Mouse (Mus musculus): ENCODE measurements around the gene Tmem143. TPM values are rescaled to one million over a fixed set of nuclear protein-coding genes. Genes with fewer than 3 reads are reported as not detected.

Tmem143 gene
- polyA plus RNA-seq, 1 experiment from 2014 or later: 3.8 TPM

DNA sequence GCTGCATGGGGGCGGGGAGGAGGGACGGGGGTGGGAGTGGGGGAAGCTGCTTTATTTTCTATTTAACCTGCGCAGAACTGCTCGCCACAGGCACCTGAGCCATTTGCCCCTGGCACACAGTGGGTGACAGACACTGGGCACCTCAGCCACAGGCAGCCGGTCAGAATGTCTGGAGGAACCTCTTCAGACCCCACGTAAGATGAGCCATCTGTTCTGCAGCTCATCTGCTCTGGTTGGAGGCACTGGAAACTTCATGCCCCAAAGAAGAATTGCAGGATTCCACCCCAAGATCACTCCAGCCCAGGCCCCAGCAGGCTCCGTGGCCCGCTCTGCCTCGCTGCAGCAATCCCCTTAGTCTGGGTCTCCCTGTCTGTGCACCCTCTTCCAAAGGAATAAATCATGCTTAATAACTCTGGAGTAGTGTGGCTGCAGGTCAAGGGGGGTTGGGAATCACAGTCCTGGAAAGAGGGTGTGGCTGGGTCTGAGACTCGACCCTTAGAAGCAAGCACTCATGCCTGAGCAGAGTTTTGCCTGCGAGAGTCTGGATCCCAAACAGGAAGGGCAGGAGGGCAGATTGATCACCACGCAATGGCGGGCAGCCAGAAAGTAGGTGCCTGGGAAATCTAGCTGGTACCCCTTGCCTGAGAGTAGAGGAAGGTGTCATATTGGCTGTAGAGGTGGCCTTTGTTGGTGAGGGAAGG lies 20.4 kb downstream of the Tmem143 start:
- 48% methylated on average over 13 of the region's 13 CpGs for WGBS (ENCODE audit: insufficient replicate concordance)
- no peak for ATAC-seq
- Histone ChIP-seq H3K9me3 (replicated peaks) (no peaks in the 10 kb centered on the region), H3K9ac (no peak overlapping the region; the same call in 1 of the 2 replicates), H3K4me2 (peak overlapping the region; percentile 53), H3K4me3 (no peak overlapping the region), H3K27ac (peak overlapping the region; percentile 66), H3K36me3 (peaks cover 43% of the 10 kb centered on the region), H3K27me3 (replicated peaks) (no peaks in the 10 kb centered on the region), H3K4me1 (peaks cover 59% of the 10 kb centered on the region)

DNA sequence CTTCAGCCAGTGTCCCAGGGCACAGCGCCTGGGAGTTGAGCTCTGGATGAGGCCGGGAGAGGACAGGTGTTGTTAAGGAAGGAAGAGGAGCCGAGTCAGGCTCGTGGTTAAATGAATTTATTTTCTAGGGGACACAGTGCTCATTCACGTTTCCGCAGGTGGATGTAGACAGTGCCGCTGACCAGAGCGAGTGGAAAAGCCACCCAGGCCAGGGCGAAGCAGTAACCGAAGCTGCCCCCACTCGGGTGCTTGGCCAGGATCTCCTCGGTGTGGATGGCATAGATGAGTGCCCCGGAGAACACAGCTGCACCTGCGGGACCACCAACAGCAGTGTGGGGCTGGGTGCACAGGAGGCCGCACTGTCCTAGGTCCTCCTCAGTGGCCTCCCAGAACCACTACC lies 21.2 kb downstream of the Tmem143 start:
- H3K4me2 ChIP-seq: no peak overlapping the region
- H3K36me3 ChIP-seq: peaks cover 40% of the 10 kb centered on the region
- peak overlapping the region; percentile 66; the same call in 1 of the 2 replicates for H3K27ac ChIP-seq
- H3K9me3 ChIP-seq (replicated peaks): no peaks in the 10 kb centered on the region
- no peak for ATAC-seq
- no peak overlapping the region for H3K9ac ChIP-seq
- 84% methylated on average over 15 of the region's 15 CpGs for WGBS (ENCODE audit: insufficient replicate concordance)
- H3K27me3 ChIP-seq (replicated peaks): no peaks in the 10 kb centered on the region
- peaks cover 67% of the 10 kb centered on the region for H3K4me1 ChIP-seq
- H3K4me3 ChIP-seq: no peak overlapping the region

DNA sequence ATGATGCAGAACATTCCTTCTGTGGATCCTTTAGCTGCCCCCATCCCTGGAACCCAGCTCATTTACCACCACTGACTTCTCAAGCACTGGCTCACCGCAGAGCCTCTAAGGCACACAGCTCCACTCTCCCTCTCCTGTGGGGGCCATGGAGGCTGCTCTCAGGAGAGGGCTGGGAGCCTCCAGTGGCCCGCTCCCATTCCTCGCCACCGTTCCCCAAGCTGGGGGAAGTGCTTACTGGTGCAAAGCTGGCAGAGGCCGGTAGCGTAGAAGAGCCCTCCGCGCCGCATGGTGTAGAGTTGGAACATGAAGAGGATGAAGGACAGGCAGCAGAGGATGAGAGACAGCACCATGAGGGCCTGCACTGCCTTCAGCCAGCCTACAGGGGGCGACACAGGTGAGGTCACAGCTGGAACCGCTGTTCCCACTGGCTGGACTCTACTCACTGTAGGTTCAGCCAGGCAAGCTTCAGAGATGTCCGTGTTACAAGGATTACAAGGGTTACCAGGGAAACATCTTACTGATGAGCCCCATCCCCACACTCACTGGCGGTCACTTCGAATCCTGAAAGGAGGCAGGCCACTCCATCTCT lies 22.4 kb downstream of the Tmem143 start:
- no peak overlapping the region for H3K9ac ChIP-seq
- H3K4me3 ChIP-seq: no peak overlapping the region
- ATAC-seq: no peak
- peaks cover 79% of the 10 kb centered on the region for H3K4me1 ChIP-seq
- H3K4me2 ChIP-seq: peak overlapping the region; percentile 81; the same call in 1 of the 2 replicates
- WGBS (ENCODE audit: insufficient replicate concordance): 73% methylated on average over 14 of the region's 14 CpGs
- 0 out of 2 replicates have a peak overlapping the region, but pooled peaks have one; percentile 90 for H3K27ac ChIP-seq
- peaks cover 27% of the 10 kb centered on the region for H3K36me3 ChIP-seq
- no peaks in the 10 kb centered on the region for H3K9me3 ChIP-seq (replicated peaks)
- H3K27me3 ChIP-seq (replicated peaks): no peaks in the 10 kb centered on the region

DNA sequence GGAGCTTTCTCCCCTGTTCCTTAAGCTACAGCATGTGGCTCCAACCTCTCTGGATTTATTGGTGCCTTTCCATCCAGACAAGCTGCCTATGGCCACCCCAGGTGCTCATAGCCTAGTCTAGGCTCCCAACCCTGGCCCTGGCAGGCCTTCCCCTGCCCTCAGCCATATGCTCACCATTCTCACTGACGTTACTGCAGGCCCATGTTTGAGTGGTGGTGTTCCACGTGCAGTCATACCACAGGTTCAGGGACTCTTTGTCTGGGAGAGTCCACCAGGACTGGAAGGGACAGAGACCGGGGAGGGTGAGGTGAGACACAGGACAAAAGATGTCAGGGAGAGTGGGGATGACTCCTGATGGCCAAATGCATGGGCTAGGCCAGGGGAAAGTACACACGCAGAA lies 23.0 kb downstream of the Tmem143 start:
- WGBS (ENCODE audit: insufficient replicate concordance): 56% methylated on average over 4 of the region's 4 CpGs
- Histone ChIP-seq H3K27ac (peak overlapping the region; percentile 90), H3K9ac (peak overlapping the region; percentile 65; the same call in 1 of the 2 replicates), H3K4me3 (0 out of 2 replicates have a peak overlapping the region, but pooled peaks have one; percentile 53), H3K9me3 (replicated peaks) (no peaks in the 10 kb centered on the region), H3K4me1 (peaks cover 85% of the 10 kb centered on the region), H3K36me3 (peaks cover 25% of the 10 kb centered on the region), H3K4me2 (peak overlapping the region; percentile 81), H3K27me3 (replicated peaks) (no peaks in the 10 kb centered on the region)
- no peak for ATAC-seq

DNA sequence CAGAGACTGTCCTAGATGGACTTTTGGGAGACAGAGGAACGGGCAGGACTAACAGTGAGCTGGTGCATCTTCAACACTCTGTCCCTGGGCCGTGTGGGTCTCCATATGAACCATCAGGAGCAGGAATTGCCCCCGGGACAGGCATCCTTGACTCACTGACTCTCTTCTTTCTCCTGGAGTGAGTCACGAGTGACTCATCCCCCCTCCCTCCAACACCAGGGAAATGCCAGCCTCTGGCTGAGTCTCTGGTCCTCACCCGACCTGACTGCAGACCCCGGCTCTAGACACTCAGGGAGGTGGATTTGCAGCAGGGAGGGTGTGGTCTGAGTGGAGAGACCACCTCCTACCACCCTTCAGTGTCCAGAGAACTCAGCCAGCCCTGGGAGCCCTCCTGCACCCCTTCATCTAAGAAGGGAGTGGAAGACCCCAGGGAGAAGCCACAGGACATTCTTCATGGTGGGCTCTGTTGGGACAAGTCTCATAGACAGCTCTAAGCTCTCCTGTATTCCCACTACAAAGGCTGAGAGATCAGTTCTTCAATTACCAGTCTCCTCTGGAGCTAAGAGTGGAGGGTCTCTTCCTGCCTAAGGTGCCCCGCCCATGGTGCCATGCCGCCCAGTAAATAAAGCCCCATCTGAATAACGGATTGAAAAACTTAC lies 24.0 kb downstream of the Tmem143 start:
- Histone ChIP-seq H3K4me2 (peak overlapping the region; percentile 81), H3K27ac (peak overlapping the region; percentile 90), H3K4me1 (peaks cover 86% of the 10 kb centered on the region), H3K27me3 (replicated peaks) (no peaks in the 10 kb centered on the region), H3K36me3 (peaks cover 17% of the 10 kb centered on the region), H3K4me3 (peak overlapping the region; percentile 53), H3K9ac (peak overlapping the region; percentile 65), H3K9me3 (replicated peaks) (no peaks in the 10 kb centered on the region)
- ATAC-seq: no peak
- WGBS (ENCODE audit: insufficient replicate concordance): 21% methylated on average over 9 of the region's 9 CpGs

DNA sequence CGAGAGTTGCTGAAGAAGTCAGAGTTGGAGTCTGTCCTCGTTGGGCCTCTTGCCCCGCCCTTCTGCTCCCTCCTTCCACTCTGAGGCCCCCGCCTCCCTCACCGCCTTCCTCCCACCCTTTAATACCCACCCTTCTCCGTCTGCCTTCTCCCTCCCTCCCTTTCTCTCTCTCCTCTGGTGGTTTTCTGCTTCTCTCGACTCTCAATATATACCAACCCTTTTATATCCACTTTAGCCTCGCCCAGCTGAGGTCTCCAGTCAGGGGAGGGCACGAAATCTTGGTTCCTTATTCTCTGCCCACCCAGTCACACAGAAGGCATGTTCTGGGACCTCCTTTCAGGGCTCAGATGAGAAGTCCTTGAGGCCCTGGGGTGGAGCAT lies 24.5 kb downstream of the Tmem143 start, which contains the start of gene Emp3:
Emp3 (minus strand) TSS at position 163 of the 380 bp plus-strand sequence.
- peak; percentile 51 for ATAC-seq
- peak within 1 kb of the TSS; percentile 81 for H3K4me2 ChIP-seq
- peaks cover 81% of the 10 kb centered on the region for H3K4me1 ChIP-seq
- peak within 1 kb of the TSS; percentile 65 for H3K9ac ChIP-seq
- H3K9me3 ChIP-seq (replicated peaks): no peaks in the 10 kb centered on the region
- H3K36me3 ChIP-seq: peaks cover 13% of the 10 kb centered on the region
- 11% methylated on average over 9 of the region's 9 CpGs for WGBS (ENCODE audit: insufficient replicate concordance)
- H3K27ac ChIP-seq: peak within 1 kb of the TSS; percentile 90
- no peaks in the 10 kb centered on the region for H3K27me3 ChIP-seq (replicated peaks)
- H3K4me3 ChIP-seq: peak within 1 kb of the TSS; percentile 53

DNA sequence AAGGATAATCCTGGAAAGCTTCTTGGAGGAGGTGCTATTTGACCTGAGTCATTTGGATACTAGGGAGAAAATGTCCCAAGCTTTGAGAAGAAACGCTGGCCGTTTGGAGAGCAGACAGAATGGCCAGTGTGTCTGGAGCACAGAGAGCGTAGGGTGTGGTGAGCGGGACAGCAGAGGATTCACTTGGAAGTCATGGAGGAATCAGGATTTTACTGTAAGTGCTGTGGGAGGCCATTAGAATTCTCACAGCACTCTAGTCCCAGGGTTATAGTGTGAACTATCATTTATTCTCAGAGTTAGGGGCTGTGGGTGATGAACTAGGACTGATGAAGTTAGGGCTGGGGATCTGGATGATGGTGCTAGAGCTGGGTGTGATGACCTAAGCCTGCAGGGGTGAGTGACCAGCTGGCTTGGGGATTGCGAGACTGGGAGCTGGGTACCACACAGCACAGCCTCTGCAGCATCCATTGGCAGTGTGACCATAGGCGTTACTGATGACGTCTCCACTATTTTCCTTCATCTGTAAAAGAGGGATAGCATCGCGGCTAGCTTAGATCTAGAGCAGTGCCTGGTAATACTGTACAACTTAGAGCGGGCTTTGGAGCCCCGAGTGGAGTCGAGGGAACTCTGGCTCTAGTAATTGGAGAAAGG lies 25.3 kb downstream of the Tmem143 start:
- WGBS (ENCODE audit: insufficient replicate concordance): 63% methylated on average over 12 of the region's 12 CpGs
- H3K4me1 ChIP-seq: peaks cover 73% of the 10 kb centered on the region
- peaks cover 13% of the 10 kb centered on the region for H3K36me3 ChIP-seq
- H3K27me3 ChIP-seq (replicated peaks): no peaks in the 10 kb centered on the region
- no peaks in the 10 kb centered on the region for H3K9me3 ChIP-seq (replicated peaks)
- H3K4me3 ChIP-seq: no peak overlapping the region
- H3K9ac ChIP-seq: peak overlapping the region; percentile 17; the same call in 1 of the 2 replicates
- H3K27ac ChIP-seq: peak overlapping the region; percentile 90
- H3K4me2 ChIP-seq: peak overlapping the region; percentile 81
- ATAC-seq: no peak

DNA sequence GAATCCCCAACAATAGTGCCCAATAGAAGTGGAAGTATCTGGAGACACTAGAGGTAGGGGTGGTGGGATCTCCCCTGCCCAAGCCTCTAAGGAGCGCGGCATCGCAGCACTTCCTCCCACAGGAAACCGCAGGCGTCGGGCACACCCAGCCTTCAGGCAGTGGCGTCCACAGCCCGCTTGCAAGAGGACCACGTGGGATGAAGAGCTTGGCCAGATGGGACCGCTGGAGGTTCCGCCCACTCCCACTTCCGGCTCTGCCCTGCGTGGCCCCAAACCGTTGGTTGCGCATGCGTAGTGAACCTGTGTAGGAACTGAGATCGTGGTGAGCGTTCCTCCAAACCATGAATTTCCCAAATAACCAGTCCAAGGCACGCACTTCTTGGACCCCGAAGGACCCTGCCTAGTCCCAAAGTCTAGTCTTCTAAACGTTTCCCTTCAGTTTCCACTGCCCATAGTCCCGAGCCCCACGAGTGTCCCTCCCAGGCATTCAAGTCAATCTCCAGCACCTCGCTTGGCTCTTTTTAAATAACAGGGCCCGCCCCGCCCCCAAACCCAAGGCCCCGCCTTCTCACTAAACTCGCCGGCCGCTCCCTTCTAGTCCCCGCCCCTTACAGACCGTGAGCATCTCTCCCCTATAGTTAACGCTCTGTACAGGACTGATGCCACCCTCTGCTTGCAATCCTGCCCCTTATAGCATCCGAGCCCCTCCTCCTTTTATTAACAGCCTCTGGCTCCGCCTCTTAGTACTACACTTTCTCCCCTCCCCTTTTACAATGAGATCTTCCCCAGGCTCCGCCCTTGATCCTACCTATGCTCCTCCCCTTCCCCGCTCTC lies 26.4 kb downstream of the Tmem143 start:
- under 1% methylated on average over 37 of the region's 37 CpGs for WGBS (ENCODE audit: insufficient replicate concordance)
- Histone ChIP-seq H3K27ac (peak overlapping the region; percentile 90), H3K4me2 (peak overlapping the region; percentile 81), H3K4me3 (peak overlapping the region; percentile 54), H3K36me3 (peaks cover 5% of the 10 kb centered on the region), H3K9ac (peak overlapping the region; percentile 53; the same call in 1 of the 2 replicates), H3K4me1 (peaks cover 62% of the 10 kb centered on the region), H3K9me3 (replicated peaks) (no peaks in the 10 kb centered on the region), H3K27me3 (replicated peaks) (0 out of 2 replicates have a peak, but pooled peaks cover 4% of the 10 kb centered on the region)
- ATAC-seq: peak; percentile 83

DNA sequence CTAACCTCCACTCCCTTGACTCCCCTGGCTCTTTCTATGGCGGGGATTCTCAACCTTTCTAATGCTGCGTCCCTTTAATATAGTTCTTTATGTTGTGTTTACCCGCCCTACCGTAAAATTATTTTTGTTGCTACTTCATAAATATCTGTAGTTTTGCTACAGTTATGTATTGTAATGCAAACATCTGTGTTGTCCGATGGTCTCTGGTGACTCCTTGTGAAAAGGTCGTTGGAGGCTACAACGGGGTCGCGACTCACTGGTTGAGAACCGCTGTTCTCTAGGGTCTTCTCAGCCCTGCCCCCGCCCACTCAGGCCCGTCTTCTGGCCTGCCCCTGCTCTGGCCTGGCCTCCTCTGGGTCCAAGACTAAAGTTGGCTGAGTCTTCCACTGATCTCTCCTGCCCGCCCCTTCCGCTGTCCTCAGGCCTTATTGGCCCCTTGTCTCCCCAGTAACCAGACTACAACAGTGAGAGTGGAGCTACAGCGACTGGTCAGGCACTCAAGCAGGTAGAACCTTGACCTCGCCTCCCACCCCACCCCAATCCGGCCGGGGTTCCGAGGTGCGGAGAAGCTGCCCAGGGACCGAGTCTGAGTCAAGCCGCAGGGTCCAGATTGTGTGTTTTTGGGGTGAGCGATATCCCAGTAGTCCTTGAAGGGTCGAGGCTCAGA lies 27.2 kb downstream of the Tmem143 start, which contains the start of gene Ccdc114:
Ccdc114 (plus strand) TSS at position 311 of the 667 bp plus-strand sequence.
- peaks cover 4% of the 10 kb centered on the region for H3K36me3 ChIP-seq
- H3K4me3 ChIP-seq: peak within 1 kb of the TSS; percentile 54
- H3K27me3 ChIP-seq (replicated peaks): peaks cover 7% of the 10 kb centered on the region; the same call in 1 of the 2 replicates
- peak within 1 kb of the TSS; percentile 90 for H3K27ac ChIP-seq
- H3K9me3 ChIP-seq (replicated peaks): no peaks in the 10 kb centered on the region
- H3K4me2 ChIP-seq: peak within 1 kb of the TSS; percentile 81
- WGBS (ENCODE audit: insufficient replicate concordance): 3% methylated on average over 24 of the region's 24 CpGs
- H3K9ac ChIP-seq: peak within 1 kb of the TSS; percentile 66
- peaks cover 62% of the 10 kb centered on the region for H3K4me1 ChIP-seq
- peak; percentile 69 for ATAC-seq

DNA sequence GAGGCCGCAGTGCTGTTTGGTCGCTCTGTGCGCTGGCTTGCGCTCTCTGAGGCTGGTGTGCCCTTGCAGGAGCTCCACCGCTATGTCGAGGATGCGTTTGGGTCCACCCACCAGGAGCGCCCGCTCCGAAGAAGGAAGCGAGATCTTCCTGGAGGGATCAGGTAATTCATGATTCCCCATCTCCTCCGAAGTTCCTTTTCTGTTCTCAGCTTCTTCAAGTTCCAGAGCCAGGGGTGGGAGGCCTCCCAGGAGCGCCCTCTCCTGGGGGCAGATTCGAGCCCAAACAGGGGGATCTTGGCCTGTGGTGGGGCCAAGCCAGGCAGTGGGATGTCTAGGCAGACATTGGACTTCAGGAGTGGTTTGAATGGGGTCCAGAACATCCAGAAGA lies 27.7 kb downstream of the Tmem143 start:
- Histone ChIP-seq H3K9me3 (replicated peaks) (no peaks in the 10 kb centered on the region), H3K27me3 (replicated peaks) (peaks cover 7% of the 10 kb centered on the region; the same call in 1 of the 2 replicates), H3K36me3 (no peaks in the 10 kb centered on the region), H3K4me1 (peaks cover 62% of the 10 kb centered on the region), H3K27ac (peak overlapping the region; percentile 90), H3K4me2 (peak overlapping the region; percentile 81), H3K4me3 (peak overlapping the region; percentile 54), H3K9ac (peak overlapping the region; percentile 66)
- 5% methylated on average over 14 of the region's 14 CpGs for WGBS (ENCODE audit: insufficient replicate concordance)
- ATAC-seq: no peak
